Mouse (Mus musculus) kidney, adult 2 months (tissue): ENCODE data around the gene Ino80b. TPM values are rescaled to one million over a fixed set of nuclear protein-coding genes. Genes with fewer than 3 reads are reported as not detected.

Experiments used
- DNase-seq: peaks from one replicate; pipeline ENCODE4 v3.0.0; 2021
- H3K27ac ChIP-seq: fragments of 200-500 bp; 2 replicates; pipeline ENCODE4 v1.5.1; 2012; ENCODE audit warnings: low read depth, low read length, control low read depth, inconsistent platforms; ENCODE audit not compliant: insufficient read depth
- H3K27me3 ChIP-seq: fragments of 200-500 bp; replicated peaks from 2 replicates; pipeline ENCODE4 v1.6.1; 2012; ENCODE audit warnings: mild to moderate bottlenecking, moderate library complexity, low read length, inconsistent platforms; ENCODE audit not compliant: control insufficient read depth, insufficient read depth
- H3K36me3 ChIP-seq: fragments of 200-500 bp; 2 replicates; pipeline ENCODE4 v1.6.1; 2012; ENCODE audit warnings: mild to moderate bottlenecking, moderate library complexity, low read length, inconsistent platforms; ENCODE audit not compliant: control insufficient read depth, insufficient read depth
- H3K4me1 ChIP-seq: fragments of 200-500 bp; 2 replicates; pipeline ENCODE4 v1.6.1; 2011; ENCODE audit warnings: low read length; ENCODE audit not compliant: control insufficient read depth, insufficient read depth
- H3K4me3 ChIP-seq: fragments of 200-500 bp; 2 replicates; pipeline ENCODE4 v1.5.1; 2011; ENCODE audit warnings: mild to moderate bottlenecking, low read depth, low read length, control low read depth; ENCODE audit not compliant: insufficient read depth
- CTCF ChIP-seq: fragments of 200-500 bp; conservative IDR thresholded peaks from 2 replicates; pipeline ENCODE4 v1.5.1; 2011; ENCODE audit warnings: low read depth, mild to moderate bottlenecking, control low read depth, low read length, moderate library complexity, mixed read lengths; ENCODE audit not compliant: insufficient read depth, insufficient read length
- POLR2A ChIP-seq: fragments of 200-500 bp; IDR thresholded peaks from one replicate; pipeline ENCODE4 v1.6.1; 2011; ENCODE audit warnings: low read depth, low read length, control low read depth
- WGBS: fragments of 180-500 bp; shearing (Covaris S2); methylation state at CpG from one replicate; pipeline ENCODE4 v1.1.7; 2018; 5-methylcytosine and 5-hydroxymethylcytosine counted together
- polyA plus RNA-seq: library from polyadenylated mRNA; depleted of rRNA; stranded (reverse); fragments of >200 nt; gene quantifications from 2 replicates; pipeline ENCODE4 v1.2.3, GENCODE M21; 2012

The Ino80b gene
- polyA plus RNA-seq, 1 experiment, result 19.0 TPM

DNA sequence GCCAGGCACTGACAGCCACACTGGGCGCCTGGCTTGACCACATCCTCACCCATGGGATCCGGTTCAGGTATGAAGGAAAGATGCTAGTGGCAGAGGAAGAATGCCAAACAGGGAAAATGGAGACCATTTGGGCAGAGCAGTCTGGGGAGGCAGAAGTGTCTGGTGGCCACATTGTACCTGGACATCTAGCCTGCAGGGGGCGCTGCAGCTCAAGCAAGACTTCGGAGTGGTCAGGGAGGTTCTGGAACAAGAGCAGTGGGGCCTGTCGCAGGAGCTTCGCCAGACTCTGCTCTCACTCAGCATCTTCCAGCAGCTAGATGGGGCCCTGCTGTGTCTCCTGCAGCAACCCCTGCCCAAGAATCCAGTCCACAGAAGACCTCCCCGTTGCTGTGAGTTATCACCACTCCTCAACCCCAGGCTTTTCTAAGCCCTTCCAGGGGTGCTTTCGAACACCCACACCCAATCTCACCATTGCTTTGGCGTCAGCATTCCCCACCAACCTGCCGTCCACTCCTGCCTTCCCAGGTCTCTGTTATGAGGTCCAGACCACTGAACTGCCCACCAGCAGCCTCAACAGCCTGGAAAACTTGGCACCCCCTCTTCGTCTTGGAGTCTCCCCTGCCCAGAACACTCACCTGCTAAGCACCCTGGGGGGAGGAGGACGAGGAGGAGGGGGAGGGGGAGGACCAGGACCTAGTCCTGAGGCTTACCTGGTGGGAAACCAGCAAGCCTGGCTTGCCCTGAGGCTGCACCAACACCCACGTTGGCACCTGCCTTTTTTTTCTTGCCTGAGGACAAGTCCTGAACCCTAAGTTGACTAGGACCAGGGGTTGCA, 17.4 kb downstream of the Ino80b start:
- DNase-seq, result peak; percentile 80
- Histone ChIP-seq H3K4me1 (peaks cover 13% of the 10 kb centered on the region), H3K4me3 (peak overlapping the region; percentile 3; the same call in 1 of the 2 replicates), H3K27me3 (no peaks in the 10 kb centered on the region), H3K27ac (no peak overlapping the region), H3K36me3 (no peaks in the 10 kb centered on the region)
- 44% methylated on average over 13 of the region's 13 CpGs for WGBS
- TF ChIP-seq CTCF (peak; percentile 88), POLR2A (no peak)

- 66% methylated on average over 4 of the region's 4 CpGs for WGBS
- no peaks in the 10 kb centered on the region for H3K36me3 ChIP-seq
- no peak overlapping the region for H3K4me3 ChIP-seq
- DNase-seq, result no peak
- H3K4me1 ChIP-seq, result peaks cover 22% of the 10 kb centered on the region
- H3K27ac ChIP-seq, result no peak overlapping the region
- TF ChIP-seq POLR2A (no peak), CTCF (no peak)
- no peaks in the 10 kb centered on the region for H3K27me3 ChIP-seq
Observed at GRCm38 (mm10) chr6:83104158-83104557, 21.1 kb downstream of the Ino80b start.

- TF ChIP-seq POLR2A (no peak), CTCF (no peak)
- Histone ChIP-seq H3K36me3 (no peaks in the 10 kb centered on the region), H3K27ac (no peak overlapping the region), H3K4me3 (no peak overlapping the region), H3K4me1 (peaks cover 22% of the 10 kb centered on the region), H3K27me3 (no peaks in the 10 kb centered on the region)
- DNase-seq, result no peak
- 62% methylated on average over 11 of the region's 11 CpGs for WGBS
Observed at GRCm38 (mm10) chr6:83103130-83103650, 22.0 kb downstream of the Ino80b start.

- TF ChIP-seq CTCF, result peak; percentile 29; the same call in 1 of the 2 replicates
- peak; percentile 13 for TF ChIP-seq POLR2A
- WGBS, result under 1% methylated on average over 74 of the region's 74 CpGs
- peaks cover 19% of the 10 kb centered on the region for H3K4me1 ChIP-seq
- H3K4me3 ChIP-seq, result peak overlapping the region; percentile 84
- DNase-seq, result peak; percentile 73
- peak overlapping the region; percentile 78 for H3K27ac ChIP-seq
- H3K27me3 ChIP-seq, result no peaks in the 10 kb centered on the region
- no peaks in the 10 kb centered on the region for H3K36me3 ChIP-seq
Observed at GRCm38 (mm10) chr6:83101688-83102556, 23.3 kb downstream of the Ino80b start.

DNA sequence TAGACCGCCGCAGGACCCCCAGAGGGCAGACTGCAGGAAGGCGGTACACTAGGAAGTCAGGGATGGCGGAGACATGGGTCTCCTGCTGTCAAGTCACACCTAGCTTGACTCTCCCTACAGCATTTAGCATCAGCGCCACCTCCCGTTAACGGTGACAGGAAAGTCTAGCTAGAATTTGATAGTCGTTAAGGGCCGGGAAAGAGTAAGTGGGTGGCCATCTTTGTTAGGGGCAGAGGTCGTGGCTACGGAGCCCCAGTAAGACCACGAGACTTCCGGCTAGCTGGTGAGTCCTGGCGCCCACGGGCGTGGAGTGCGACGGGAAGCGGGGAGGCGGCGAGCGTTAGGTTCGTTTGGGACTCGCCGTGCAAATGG, 23.9 kb downstream of the Ino80b start, which contains the start of the genes Ccdc142 and Gm42688:
Gene Ccdc142, plus strand, starts transcription at position 286 of the 372 bp plus-strand sequence.
Gene Gm42688, plus strand, starts transcription at position 302 of the 372 bp plus-strand sequence.
- no peaks in the 10 kb centered on the region for H3K27me3 ChIP-seq
- no peak for TF ChIP-seq POLR2A
- peak; percentile 75 for TF ChIP-seq CTCF
- peak; percentile 96 for DNase-seq
- WGBS, result under 1% methylated on average over 25 of the region's 25 CpGs
- H3K27ac ChIP-seq, result peak within 1 kb of the TSS; percentile 79
- peaks cover 19% of the 10 kb centered on the region for H3K4me1 ChIP-seq
- peak within 1 kb of the TSS; percentile 84 for H3K4me3 ChIP-seq
- no peaks in the 10 kb centered on the region for H3K36me3 ChIP-seq

- TF ChIP-seq CTCF, result no peak
- no peak for TF ChIP-seq POLR2A
- H3K4me3 ChIP-seq, result no peak overlapping the region
- peaks cover 19% of the 10 kb centered on the region for H3K4me1 ChIP-seq
- DNase-seq, result peak; percentile 91
- no peaks in the 10 kb centered on the region for H3K36me3 ChIP-seq
- 27% methylated on average over 2 of the region's 2 CpGs for WGBS
- H3K27me3 ChIP-seq, result no peaks in the 10 kb centered on the region
- H3K27ac ChIP-seq, result no peak overlapping the region
Observed at GRCm38 (mm10) chr6:83098411-83098810, 26.8 kb downstream of the Ino80b start.
